Mouse (Mus musculus) retina, postnatal 1 day (tissue): ENCODE results near the gene Rab3b.

Experiments
- DNase-seq: peaks from one replicate; pipeline ENCODE4 v3.0.0-alpha.2; 2012

Gene Rab3b

DNA sequence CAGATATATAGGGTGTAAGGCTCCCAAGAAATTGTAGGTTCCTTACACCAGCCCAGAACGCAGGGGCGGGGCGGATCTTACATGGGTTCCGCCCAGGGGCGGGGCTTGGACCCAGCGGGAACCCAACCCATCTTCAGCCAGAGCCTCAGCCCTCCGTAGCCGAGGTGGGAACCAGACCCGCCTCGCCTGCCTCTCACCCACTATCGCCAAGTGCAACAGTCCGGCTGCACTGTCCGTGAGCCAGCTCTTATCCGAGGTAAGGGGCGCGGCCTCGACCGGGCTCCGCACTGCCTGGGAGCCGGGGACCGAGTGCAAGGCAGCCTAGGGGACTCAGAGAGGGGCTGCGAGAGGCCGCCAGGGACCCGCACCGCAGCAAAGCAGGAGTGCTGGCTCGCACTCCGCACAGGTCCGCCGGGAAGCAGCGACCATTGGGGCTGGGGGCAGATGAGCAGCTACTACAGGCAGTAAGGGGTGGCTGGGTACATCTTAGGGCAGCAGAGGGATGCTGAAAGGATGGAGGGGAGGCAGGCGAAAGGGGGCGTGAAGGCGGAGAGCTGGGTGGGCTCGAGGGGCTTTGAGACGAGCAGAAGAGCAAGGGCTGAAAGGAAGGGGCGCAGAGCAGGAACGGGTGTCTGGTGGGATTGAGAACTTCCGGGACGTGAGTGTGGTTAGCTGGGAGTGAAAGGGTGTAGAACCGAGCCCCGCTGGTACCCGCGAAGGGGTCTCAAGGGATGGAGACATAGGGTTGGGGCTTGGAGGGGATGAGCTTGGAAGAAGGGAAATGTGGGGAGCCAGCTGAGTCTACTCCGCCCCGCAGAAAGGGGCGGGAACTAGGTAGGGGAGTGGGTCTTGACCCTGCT is at the start of gene Rab3b:
Gene Rab3b, plus strand, starts transcription at position 101 of the 860 bp plus-strand sequence.
- DNase-seq: peak; percentile 80

DNA sequence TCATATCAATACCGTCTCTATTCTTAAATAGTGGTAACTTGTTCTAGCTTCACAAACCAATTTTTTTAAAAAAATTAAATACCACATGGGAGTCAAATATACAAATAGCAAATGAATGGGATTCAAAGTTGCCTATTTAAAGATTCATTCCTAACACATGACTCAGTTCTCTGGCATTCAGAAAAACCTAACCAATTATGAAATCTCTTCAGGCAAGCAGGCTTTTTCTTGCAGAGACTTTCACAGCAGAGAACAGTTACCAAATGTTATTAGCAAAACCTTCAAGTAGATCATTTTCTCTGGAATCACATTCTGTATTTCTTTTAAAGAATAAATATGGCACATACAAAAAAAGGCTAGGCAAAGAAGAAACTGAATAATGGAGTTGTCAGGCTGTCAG is 48.2 kb upstream of the Rab3b start:
- DNase-seq: no peak

DNA sequence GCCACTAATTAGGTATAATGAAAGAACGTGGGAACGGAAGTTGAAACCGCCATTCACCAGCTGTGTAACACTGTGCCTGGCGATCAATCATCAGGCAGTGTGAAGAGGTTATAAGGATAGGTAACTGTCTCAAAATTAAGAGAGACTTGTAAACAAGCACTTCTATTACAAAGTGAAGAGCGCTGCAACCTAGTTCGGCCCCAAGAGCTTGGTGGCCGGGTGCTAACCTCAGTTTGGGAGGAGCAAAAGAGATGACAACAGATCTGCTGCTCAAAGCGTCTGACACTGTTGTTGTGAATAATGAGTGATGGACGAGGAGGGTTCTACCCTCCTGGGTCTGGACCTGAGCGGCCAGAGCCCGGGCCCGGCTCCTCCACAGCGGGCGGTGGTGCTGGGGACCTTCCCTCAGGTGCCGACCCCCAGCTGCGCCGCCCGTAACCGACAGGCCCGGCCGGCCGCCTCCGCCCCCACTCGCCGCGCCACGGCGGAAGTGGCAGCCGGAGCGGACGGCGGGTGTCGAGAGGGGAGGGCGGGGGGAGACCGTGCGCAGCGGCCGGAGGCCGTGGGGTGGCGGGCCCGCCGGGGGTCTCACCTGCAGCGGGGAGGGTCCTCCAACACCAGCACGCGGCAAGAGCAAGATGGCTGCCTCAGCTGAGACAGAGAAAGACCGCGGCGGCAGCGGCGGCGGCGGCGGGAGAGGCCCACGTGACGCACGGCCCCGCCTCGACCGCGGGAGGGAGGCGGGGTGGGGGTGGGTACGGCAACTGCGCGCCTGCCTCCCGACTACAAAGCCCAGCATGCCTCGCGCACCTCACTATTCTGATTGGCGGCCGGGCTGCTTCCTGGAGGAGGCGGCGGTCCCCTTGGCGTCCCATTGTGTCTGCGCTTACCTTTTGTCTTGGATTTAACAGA is 45.7 kb upstream of the Rab3b start, which contains the start of gene Btf3l4:
Gene Btf3l4, minus strand, starts transcription at position 699 of the 912 bp plus-strand sequence.
- peak; percentile 98 for DNase-seq

DNA sequence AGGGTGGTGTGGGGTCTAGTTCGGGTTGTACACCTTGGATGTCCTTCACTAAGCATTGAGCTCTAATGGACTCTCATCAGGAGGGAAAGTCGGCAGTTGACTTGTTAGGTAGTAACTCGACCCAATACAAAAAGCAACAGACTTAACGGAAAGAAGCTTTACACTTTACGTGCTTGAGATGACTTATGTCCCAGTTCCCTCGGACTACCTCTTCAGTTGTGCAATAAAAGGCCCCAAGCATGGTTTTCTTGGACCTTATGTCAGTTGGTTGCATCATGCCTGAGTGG is 45.1 kb upstream of the Rab3b start:
- DNase-seq: no peak

DNA sequence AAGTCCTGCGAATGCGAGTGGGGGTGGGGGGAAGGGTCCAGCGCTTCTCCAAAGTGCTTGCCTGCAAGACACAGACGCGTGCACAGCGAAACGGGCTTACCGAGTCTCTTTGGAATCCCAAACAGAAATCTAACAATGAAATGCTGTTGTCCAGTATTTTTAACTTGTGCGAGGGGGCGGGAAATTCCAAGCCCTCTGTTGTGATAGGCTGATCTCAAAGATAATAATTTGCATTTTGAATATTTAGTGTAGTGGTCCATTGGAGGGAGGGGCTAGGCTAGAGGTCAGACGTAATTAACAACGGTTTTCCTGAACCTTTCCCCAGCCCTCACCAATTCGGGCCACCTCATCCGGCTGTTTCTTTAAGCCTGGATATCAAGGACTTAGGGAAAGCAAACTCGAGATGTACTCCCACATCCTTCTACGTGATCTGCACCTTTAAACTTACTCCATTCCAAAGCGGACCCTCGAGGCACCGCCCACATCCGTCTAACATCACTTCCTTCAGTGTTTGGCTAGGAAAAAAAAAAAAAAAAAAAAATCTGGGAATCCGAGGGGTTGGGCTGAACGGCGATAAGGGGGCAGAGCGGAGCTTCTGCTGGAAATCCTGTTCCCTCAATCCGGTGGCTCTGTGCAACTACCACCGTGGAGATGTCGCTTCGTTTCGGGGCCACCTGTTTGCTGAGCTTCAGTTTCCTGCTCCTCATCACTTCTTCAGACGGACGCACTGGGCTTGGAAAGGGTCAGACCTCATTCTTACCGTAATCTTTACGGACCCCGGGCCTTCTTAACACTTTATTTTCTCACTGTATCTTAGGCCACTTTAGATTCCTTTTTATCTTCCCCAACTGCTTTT is 44.5 kb upstream of the Rab3b start, which contains the start of gene Txndc12:
Gene Txndc12, plus strand, starts transcription at position 487 of the 856 bp plus-strand sequence.
- peak; percentile 97 for DNase-seq

GRCm38 (mm10) chr4:108834971-108835311 is 43.9 kb upstream of the Rab3b start:
- peak; percentile 36 for DNase-seq

DNA sequence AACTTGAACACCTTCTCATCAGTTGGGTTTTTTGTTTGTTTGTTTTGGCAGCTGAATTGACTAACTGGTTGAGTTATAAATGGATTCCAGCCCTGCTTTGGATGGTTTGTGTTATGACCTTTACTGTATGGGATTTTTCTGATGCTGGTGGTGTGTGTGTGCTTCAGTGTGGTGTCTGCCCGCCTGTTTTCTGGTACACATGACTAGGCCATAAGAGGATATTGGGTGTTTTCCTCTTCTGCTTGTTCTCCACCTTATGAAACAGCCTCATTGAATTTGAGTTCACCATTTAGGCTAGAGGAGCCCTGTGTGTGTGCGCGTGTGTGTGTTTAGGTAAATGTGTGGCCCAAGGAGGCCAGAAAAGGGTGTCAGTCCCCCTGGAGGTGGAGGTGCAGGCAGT is 43.4 kb upstream of the Rab3b start:
- no peak for DNase-seq

DNA sequence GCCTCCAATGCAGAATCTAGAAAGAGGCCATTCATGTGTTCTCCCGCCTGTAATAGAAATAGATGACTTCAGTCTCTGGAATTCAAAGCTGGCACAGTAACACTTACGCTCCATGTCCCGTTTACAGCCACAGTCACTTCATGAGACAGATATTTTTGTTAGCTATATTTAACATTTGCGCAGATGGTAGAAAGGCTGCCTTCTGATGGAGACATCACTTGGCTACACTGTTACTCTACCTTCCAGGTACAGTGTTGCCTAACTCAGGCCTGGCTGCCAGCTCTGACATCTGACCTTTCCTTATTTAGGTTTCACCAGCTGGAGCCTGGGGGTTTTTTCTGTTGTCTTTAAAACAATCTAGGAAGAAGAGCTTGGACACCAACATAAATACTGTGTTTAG is 40.8 kb upstream of the Rab3b start:
- no peak for DNase-seq

GRCm38 (mm10) chr4:108841920-108842578 is 36.8 kb upstream of the Rab3b start:
- no peak for DNase-seq

- DNase-seq: no peak
These were observed 35.5 kb upstream of the Rab3b start for GRCm38 (mm10) chr4:108843336-108843735.

- no peak for DNase-seq
These were observed 32.9 kb upstream of the Rab3b start for GRCm38 (mm10) chr4:108845824-108846569.

DNA sequence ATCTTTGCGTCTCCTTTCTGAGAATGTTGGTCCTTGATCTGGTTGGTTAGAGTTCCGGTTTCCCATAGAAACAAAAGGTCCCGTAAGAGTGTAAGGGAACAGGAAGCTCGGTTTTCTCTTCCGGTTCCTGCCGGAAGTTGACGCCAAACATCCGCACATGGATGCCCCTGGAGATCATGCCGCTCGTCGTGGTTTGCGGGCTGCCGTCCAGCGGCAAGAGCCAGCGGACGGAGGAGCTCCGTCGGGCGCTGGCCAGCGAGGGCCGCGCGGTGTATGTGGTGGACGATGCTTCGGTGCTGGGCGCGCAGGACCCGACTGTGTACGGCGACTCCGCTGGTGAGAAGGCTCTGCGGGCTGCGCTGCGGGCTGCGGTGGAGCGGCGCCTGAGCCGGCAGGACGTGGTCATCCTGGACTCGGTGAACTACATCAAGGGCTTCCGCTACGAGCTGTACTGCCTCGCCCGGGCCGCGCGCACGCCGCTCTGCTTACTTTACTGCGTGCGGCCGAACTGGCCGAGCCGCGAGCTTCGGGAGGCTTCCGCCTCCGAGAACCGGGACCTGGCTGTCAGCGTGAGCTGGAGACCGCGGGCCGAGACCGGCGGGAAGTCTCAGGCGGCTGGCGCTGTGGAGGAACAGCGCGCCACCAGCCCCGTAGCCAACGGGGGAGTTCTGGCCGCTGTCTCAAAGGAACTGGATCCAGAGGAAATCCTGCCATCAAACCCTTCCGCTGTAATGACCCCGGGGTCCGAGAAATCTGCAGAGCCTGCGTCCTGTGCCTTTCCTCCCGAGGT is 31.0 kb upstream of the Rab3b start, which contains the start of gene Kti12:
Gene Kti12, plus strand, starts transcription at position 71 of the 790 bp plus-strand sequence.
- DNase-seq: peak; percentile 95

GRCm38 (mm10) chr4:108848505-108848848 is 30.4 kb upstream of the Rab3b start, which contains the start of gene A730015C16Rik:
Gene A730015C16Rik (minus strand): TSS chr4:108848619.
- no peak for DNase-seq

DNA sequence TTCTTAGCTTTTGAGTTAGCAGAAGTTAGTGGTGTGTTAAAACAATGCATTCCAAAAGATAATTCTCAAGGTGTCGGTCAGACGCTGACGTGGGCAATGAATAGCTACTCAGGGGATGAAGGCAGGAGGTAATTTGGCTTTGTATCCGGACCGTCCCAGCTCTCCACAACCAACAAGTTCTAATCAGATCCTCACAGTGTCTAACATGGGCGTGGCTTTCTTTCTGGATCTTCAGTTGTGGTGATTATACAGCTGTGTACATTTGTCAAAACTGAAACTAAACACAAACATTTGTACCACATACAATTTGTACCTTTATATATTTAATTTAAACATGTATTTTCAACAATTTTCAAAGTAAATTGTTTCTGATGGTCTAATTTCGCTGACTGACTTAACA is 12.1 kb upstream of the Rab3b start:
- no peak for DNase-seq

DNA sequence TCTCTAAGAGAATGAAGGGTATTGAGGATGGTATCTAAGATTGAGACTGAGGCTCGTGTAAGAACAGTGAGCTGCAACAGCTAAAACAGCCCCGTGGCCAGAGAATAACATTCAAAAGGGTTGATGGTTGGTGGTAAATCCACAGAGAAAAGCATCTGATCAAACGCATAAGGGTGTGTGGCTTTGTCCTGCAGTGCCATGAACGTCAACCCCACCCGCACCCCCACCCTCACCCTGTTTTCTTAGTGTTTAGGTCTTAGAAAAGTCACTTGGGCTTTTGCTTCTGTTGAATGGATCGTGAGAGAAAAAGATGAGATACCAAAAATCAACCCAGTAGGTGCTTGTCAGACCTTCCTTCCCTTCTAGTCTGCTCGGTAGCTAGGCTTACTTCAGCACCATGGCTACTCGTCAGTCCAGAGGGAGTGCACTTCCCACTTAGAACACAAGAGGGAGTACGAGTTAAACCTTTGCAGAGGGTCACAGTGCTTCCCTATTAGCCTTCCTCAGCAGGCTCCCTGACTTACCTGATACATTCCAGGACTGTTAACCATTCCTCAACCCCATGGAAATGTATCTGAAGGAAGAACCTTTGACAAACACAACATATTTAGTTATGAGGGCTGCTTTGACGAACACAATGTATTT is 9.0 kb upstream of the Rab3b start:
- peak; percentile 91 for DNase-seq

DNA sequence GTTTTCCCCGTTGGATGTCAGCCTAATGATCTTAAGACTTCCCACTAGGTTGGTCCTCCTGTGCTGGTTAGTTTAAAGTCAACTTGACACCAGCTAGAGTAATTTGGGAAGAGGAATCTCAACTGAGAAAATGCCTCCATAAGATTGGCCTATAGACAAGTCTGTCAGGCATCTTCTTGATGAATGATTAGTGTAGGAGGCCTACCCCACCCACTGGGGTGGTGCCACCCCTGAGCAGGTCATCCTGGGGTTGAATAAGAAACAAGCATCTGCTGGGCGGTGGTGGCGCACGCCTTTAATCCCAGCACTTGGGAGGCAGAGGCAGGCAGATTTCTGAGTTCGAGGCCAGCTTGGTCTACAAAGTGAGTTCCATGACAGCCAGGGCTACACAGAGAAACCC is 5.1 kb upstream of the Rab3b start:
- DNase-seq: no peak

DNA sequence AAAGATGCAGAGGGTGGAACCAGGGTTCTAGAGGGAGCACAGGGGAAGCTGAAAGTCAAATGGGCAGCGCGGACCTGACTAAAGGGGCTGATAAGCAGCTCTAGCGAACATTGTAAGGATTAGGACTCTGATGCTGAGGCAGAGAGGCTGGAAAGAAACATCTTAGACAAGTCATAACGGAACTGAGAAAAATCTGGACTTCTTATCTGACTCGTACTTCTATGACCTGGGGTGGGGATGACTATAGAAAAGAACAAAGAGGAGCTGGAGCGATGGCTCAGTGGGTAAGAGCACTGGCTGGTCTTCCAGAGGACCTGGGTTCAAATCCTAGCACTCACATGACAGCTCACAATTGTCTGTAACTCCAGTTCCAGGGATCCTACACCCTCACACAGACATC is 962 bp upstream of the Rab3b start:
- DNase-seq: no peak

- DNase-seq: peak; percentile 70
These were observed 5.0 kb downstream of the Rab3b start for GRCm38 (mm10) chr4:108883815-108884214.

GRCm38 (mm10) chr4:108887456-108887855 is 8.6 kb downstream of the Rab3b start:
- no peak for DNase-seq

GRCm38 (mm10) chr4:108890876-108891275 is 12.0 kb downstream of the Rab3b start:
- no peak for DNase-seq
